Mouse (Mus musculus): ENCODE data around the gene Gm10153.

Gm10153 gene

GRCm38 (mm10) chr7:142140696-142141095 lies 49.5 kb downstream of the Gm10153 start:
- no peak for DNase-seq
